Mouse (Mus musculus) brain, embryonic 14.5 days (tissue): ENCODE results near the gene Rasgrp3. TPM values are rescaled to one million over a fixed set of nuclear protein-coding genes. Genes with fewer than 3 reads are reported as not detected.

ENCODE experiments used
- DNase-seq: peaks from one replicate; pipeline ENCODE4 v3.0.0-alpha.2; 2011; ENCODE audit warnings: low read depth
- CTCF ChIP-seq: fragments of 200-500 bp; IDR thresholded peaks from 2 replicates; pipeline ENCODE4 v1.5.1; 2012; ENCODE audit warnings: inconsistent platforms, mild to moderate bottlenecking, moderate library complexity, borderline replicate concordance; ENCODE audit not compliant: insufficient read depth, insufficient read length; ENCODE audit errors: extremely low read depth
- POLR2A ChIP-seq: fragments of 200-500 bp; IDR thresholded peaks from 2 replicates; pipeline ENCODE4 v1.6.1; 2012; ENCODE audit warnings: mild to moderate bottlenecking, inconsistent platforms, borderline replicate concordance; ENCODE audit not compliant: poor library complexity, insufficient read depth, insufficient read length, severe bottlenecking; ENCODE audit errors: extremely low read depth
- polyA plus RNA-seq: library from polyadenylated mRNA; depleted of rRNA; stranded (reverse); fragments of >200 nt; gene quantifications from 2 replicates; pipeline ENCODE4 v1.2.3, GENCODE M21; 2012

Gene Rasgrp3
- polyA plus RNA-seq, 1 experiment: 6.6 TPM

DNA sequence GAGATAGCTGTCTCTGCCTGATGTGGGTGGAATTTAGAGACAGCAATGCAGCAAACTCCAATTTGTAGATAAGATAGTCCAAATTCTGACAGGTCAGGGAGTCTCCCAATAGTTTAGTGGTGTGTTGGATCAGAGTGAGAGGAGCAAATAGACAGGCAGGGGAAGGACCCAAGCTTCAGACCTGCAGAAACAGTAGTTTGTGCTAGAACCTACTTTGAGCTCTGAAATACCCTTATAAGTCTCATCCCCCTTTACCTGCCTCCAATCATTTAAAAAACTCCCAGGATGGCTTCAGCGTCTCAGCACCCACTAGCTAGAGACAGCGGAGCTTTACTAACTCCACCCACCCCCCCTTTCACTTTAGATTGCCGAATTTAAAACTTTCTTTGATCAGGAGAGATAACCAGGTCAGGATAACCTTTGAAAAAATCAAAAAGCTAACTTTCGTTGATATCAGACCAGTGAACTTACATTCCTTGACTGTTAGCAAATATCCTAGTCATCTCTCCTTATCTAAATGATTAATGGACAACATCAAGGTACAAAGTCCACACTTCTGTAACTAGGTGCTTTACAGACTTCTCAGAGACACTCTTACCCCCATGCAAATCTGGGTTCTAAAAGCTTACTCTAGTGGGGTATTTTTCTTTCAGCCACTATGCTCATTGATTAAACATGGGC is 41.2 kb downstream of the Rasgrp3 start:
- TF ChIP-seq CTCF (no peak), POLR2A (no peak)
- DNase-seq: no peak

DNA sequence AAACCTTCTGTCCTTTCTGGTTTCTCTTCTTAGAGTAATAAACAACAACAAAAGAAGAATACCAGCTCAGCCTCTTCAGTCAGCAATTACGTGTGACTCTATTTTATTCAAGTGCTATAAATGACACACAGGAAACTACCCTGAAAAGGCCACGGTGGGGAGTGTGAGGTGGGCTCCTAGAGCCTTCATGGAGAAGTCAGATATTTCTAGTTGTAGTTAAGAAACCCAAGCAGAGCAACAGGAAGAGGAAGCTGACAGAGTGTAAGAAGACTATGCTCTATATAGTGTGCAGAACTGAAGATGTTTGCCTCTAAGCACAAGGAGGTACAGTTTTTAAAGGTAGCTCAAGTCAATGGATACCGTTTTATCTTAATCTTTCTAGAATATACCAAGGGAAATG is 42.0 kb downstream of the Rasgrp3 start:
- TF ChIP-seq CTCF (no peak), POLR2A (no peak)
- DNase-seq: no peak

DNA sequence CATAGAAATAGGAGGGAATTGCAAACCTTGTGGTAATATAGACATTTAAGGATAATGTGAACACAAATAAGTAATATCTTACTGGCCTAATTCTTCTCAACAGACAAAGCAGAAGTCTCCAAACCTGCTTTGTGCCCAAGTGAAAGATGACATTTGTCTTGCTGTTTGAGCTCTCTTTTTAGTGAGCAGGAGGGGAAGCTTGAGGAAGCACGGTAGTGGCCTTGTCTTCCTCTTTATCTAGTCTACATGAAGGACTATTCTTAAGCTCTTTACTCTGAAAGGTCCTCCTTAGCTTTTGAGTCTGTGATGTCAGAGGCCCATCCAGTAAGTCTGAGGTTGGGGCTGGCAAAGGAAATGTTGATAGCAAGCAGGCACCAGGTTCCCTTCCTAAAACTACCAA is 43.1 kb downstream of the Rasgrp3 start:
- DNase-seq: no peak
- TF ChIP-seq POLR2A: no peak
- no peak for TF ChIP-seq CTCF

DNA sequence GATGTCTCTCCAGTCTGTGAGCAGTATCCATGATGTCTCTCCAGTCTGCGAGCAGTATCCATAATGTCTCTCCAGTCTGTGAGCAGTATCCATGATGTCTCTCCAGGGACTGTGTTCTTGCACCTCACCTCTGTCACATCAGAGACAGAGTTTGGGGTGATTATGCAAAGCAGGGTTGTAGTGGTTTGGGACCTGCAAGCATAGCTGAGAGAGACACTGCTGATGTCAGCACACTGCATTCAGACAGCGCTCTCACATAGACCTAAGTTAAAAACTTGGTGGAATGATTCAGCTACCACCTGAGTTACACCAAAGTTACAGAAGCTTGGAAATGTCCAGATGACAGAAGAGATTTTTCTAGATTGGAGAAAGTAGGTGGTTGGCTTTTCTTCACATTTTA is 44.0 kb downstream of the Rasgrp3 start:
- DNase-seq: no peak
- TF ChIP-seq POLR2A (no peak), CTCF (no peak)

DNA sequence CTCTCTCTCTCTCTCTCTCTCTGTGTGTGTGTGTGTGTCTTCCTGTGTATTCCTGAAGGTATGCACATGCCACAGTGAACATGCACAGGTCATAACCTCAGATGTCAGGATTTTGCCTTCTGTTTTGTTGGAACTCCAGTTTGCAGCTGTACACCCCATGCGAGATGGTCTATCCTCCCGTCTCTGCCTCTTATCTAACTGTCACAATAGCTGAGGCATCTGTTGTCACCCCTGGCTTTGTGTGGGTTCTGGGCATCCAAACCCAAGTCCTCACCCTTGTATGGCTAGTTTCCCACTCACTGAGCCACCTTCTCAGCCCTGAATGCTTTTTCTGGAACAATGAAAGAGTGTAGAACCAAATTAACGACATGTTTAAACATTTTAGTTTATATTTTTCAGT is 44.7 kb downstream of the Rasgrp3 start:
- DNase-seq: no peak
- TF ChIP-seq POLR2A (no peak), CTCF (no peak)

DNA sequence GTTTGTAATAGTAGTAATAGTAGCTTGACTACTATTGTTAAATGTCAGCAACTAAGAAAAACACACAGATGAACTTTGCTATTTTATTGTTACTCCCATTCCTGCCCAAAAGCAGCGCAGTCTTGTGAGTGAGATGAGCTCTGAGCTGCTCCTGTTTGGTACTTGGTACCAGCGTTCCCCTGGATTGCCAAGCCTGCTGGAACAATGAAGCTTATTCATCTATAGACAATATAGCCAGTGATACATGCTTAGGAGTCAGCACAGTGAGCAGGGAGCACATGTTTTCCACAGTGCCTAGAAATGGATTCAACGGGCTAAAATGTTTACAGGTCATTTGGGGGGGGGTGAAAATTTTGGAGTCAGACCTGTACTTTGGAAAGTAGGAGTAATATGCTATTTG is 50.5 kb downstream of the Rasgrp3 start:
- TF ChIP-seq CTCF: no peak
- TF ChIP-seq POLR2A: no peak
- DNase-seq: no peak

DNA sequence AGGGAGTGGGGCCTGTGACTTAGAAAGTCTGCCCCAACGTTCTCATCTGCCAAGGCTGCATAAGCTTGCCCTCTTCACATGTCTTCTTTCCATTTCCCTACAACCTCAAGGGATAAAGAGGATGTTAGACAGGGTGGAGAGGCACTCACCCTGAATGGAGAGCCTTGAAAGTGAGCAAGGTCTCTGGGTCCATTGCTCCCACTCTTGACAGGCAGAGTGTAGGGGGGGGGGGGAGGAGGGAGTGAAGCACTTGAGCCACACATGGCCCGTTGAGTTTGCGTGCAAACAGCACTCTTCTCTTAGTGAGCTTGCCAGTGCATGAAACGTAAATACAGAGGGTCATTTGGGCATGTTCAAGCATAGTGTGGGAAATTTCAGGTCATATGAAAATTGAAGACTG is 59.5 kb downstream of the Rasgrp3 start:
- DNase-seq: no peak
- no peak for TF ChIP-seq CTCF
- TF ChIP-seq POLR2A: no peak

DNA sequence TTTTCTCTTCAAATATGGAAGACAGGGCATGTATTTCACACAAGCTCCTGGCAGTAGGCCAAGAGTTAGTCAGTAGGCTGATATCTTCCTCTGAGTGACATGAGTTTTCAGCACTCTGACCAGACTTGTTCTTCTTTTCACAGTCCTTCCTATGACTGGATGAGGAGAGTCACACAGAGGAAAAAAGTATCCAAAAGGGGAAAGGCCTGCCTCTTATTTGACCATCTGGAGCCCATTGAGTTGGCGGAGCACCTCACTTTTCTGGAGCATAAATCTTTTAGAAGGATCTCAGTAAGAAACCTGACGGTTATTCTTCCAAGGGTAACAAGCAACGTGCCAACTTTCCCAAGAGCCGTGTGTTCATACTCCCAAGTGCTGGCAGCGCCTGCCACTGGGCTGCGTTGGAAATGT is 62.5 kb downstream of the Rasgrp3 start:
- TF ChIP-seq POLR2A (no peak), CTCF (no peak)
- DNase-seq: peak; percentile 17

DNA sequence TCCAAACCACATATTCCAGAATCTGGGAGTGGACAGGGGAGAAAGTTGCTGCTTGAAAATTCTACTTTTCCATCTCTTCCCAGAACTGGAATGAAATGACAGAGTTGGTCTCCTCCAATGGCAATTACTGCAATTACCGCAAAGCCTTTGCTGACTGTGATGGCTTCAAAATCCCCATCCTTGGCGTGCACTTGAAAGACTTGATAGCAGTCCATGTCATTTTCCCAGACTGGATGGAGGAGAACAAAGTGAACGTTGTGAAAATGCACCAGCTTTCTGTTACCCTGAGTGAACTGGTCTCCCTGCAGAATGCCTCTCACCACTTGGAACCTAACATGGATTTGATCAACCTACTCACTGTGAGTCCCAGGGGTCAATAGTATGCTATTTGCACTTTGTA is 67.3 kb downstream of the Rasgrp3 start:
- TF ChIP-seq POLR2A (no peak), CTCF (no peak)
- DNase-seq: no peak

DNA sequence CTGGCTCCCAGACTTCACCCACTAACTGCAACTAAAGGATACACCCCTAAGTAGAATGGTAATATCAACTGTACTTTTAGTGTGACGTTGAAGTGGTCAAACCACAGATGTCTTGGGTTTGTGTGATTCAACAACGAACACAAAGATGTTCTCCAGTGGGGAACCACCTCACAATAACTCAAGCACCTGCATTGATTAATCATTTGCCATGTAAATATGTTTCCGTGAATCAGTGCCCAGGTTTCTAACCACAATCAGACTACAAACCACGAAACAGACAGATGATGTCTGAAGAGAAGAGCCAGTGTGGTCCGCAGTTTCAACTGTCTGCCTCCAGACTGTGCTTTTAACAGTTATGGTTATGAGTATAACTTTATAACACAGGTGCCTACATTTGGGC is 69.4 kb downstream of the Rasgrp3 start:
- no peak for DNase-seq

DNA sequence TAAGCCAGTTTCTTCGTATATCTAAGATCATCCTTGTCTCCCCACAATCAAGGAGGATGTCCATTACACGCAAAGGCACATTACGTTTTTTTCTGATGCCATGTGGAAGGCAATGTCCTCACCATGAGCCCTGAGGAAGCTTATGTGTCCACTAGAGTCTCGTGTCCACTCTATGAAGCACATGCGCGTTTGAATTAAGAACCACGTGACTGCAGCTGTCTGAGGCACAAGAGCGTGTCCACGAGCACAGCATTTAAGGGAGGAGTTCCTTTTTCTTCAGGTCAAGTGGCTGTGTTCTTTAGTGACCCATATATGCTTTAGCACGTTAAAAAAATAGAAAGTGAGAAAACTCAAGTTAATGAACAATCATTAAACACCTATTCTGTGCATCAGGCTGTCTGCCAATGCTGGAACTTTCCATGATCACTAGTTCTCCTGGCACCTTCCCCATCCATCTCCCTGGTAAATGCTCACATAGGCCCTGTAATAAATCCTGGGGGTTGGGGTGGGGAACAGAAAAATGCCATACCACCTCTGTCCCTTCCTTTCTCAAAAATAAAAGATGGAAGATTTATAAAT is 70.5 kb downstream of the Rasgrp3 start:
- TF ChIP-seq POLR2A (no peak), CTCF (no peak)
- DNase-seq: no peak

More for the DNA sequence above, 69.4 kb downstream of the Rasgrp3 start:
- TF ChIP-seq CTCF (no peak), POLR2A (no peak)
